Mouse (Mus musculus) heart, embryonic 11.5 days (tissue): ENCODE results near the gene Tmem136. TPM values are rescaled to one million over a fixed set of nuclear protein-coding genes. Genes with fewer than 3 reads are reported as not detected.

Source experiments
- ATAC-seq: fragments of 200-750 bp; cut with Nextera tagmentation; replicated peaks from 2 replicates; pipeline ENCODE4 v1.8.0; 2017; ENCODE audit warnings: moderate library complexity; ENCODE audit not compliant: insufficient number of reproducible peaks, low FRiP score, low TSS enrichment
- H3K27ac ChIP-seq: fragments of 300-500 bp; sonication (generic); 2 replicates; pipeline ENCODE4 v1.5.1; 2014; ENCODE audit warnings: mild to moderate bottlenecking, low read depth, low read length
- H3K27me3 ChIP-seq: fragments of 300-500 bp; sonication (generic); 2 replicates; pipeline ENCODE4 v1.6.1; 2014; ENCODE audit warnings: mild to moderate bottlenecking, low read length, mixed read lengths; ENCODE audit not compliant: control insufficient read depth, insufficient read depth
- H3K36me3 ChIP-seq: fragments of 300-500 bp; sonication (generic); 2 replicates; pipeline ENCODE4 v1.6.1; 2014; ENCODE audit warnings: mild to moderate bottlenecking, low read length, moderate library complexity, mixed read lengths; ENCODE audit not compliant: control insufficient read depth, insufficient read depth
- H3K4me1 ChIP-seq: fragments of 300-500 bp; sonication (generic); 2 replicates; pipeline ENCODE4 v1.6.1; 2014; ENCODE audit warnings: low read length; ENCODE audit not compliant: control insufficient read depth, insufficient read depth
- H3K4me2 ChIP-seq: fragments of 300-500 bp; sonication (generic); 2 replicates; pipeline ENCODE4 v1.6.1; 2014; ENCODE audit warnings: mild to moderate bottlenecking, moderate library complexity
- H3K4me3 ChIP-seq: fragments of 300-500 bp; sonication (generic); 2 replicates; pipeline ENCODE4 v1.5.1; 2014; ENCODE audit warnings: low read depth, low read length
- H3K9ac ChIP-seq: fragments of 300-500 bp; sonication (generic); 2 replicates; pipeline ENCODE4 v1.6.1; 2014; ENCODE audit warnings: mild to moderate bottlenecking, low read depth, low read length, moderate library complexity
- H3K9me3 ChIP-seq: fragments of 300-500 bp; sonication (generic); replicated peaks from 2 replicates; pipeline ENCODE4 v1.6.1; 2016; ENCODE audit warnings: low read length; ENCODE audit not compliant: control insufficient read depth
- WGBS: fragments of 180-500 bp; shearing (Covaris S2); extraction: QIAGEN DNeasy Blood & Tissue Kit; methylation state at CpG from one replicate; pipeline ENCODE4 v1.1.7; 2014; ENCODE audit not compliant: insufficient replicate concordance; 5-methylcytosine and 5-hydroxymethylcytosine counted together
- polyA plus RNA-seq: library from polyadenylated mRNA; unstranded; fragments of >200 nt; fragmentation: Nextera tagmentation; extraction: Ambion mirVana; gene quantifications from 2 replicates; pipeline ENCODE4 v1.2.1, GENCODE M21; 2014

The Tmem136 gene
- polyA plus RNA-seq: 14.1 and 20.0 TPM in 2 replicates

- Histone ChIP-seq H3K9me3 (no peaks in the 10 kb centered on the region), H3K4me2 (peak within 1 kb of the TSS; percentile 66), H3K4me1 (0 out of 2 replicates have a peak, but pooled peaks cover 8% of the 10 kb centered on the region), H3K27me3 (no peaks in the 10 kb centered on the region), H3K27ac (peak within 1 kb of the TSS; percentile 73), H3K4me3 (peak within 1 kb of the TSS; percentile 91), H3K9ac (peak within 1 kb of the TSS; percentile 83), H3K36me3 (peaks cover 3% of the 10 kb centered on the region; the same call in 1 of the 2 replicates)
- ATAC-seq: peak; percentile 85
- WGBS: 4% methylated on average over 54 of the region's 55 CpGs
These were observed at the start of gene Tmem136 for GRCm38 (mm10) chr9:43116134-43116996. Tmem136 (minus strand) TSS chr9:43116570.

GRCm38 (mm10) chr9:43155960-43156359 lies 39.6 kb upstream of the Tmem136 start:
- Histone ChIP-seq H3K27me3 (peaks cover 6% of the 10 kb centered on the region), H3K9ac (no peak overlapping the region), H3K4me3 (no peak overlapping the region), H3K27ac (no peak overlapping the region), H3K36me3 (no peaks in the 10 kb centered on the region), H3K4me2 (no peak overlapping the region), H3K4me1 (no peaks in the 10 kb centered on the region), H3K9me3 (no peaks in the 10 kb centered on the region)
- WGBS: 61% methylated on average over 6 of the region's 6 CpGs
- ATAC-seq: no peak

DNA sequence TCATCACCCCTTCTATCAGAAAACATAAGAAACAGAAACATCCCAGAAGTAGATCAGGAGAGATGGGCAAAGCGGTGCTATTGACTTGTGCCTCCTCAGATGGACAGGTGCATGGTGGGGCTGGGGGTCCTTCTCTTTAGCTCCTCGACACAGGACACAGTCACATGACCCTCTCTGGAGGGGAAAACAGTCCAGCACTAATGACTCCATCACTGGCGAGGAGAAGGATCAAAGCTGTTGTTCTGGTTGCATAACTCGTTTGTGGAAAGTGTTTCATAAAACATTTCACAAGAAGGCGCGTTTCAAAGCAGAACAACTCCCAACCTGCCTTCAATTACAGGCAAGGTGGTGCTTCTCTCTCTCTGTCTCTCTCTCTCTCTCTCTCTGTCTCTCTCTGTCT lies 35.4 kb upstream of the Tmem136 start:
- WGBS: 78% methylated on average over 6 of the region's 6 CpGs

GRCm38 (mm10) chr9:43150957-43151356 lies 34.6 kb upstream of the Tmem136 start:
- H3K4me2 ChIP-seq: no peak overlapping the region
- H3K9me3 ChIP-seq: no peaks in the 10 kb centered on the region
- H3K36me3 ChIP-seq: no peaks in the 10 kb centered on the region
- WGBS: 57% methylated on average over 9 of the region's 9 CpGs
- H3K27ac ChIP-seq: no peak overlapping the region
- no peak overlapping the region for H3K4me3 ChIP-seq
- peaks cover 9% of the 10 kb centered on the region for H3K4me1 ChIP-seq
- H3K27me3 ChIP-seq: peaks cover 13% of the 10 kb centered on the region
- no peak overlapping the region for H3K9ac ChIP-seq
- no peak for ATAC-seq

More for the DNA sequence above, 35.4 kb upstream of the Tmem136 start:
- no peaks in the 10 kb centered on the region for H3K9me3 ChIP-seq
- H3K4me3 ChIP-seq: no peak overlapping the region
- H3K36me3 ChIP-seq: no peaks in the 10 kb centered on the region
- H3K4me1 ChIP-seq: peaks cover 9% of the 10 kb centered on the region
- H3K4me2 ChIP-seq: no peak overlapping the region
- no peak overlapping the region for H3K27ac ChIP-seq
- H3K27me3 ChIP-seq: peaks cover 13% of the 10 kb centered on the region
- no peak for ATAC-seq
- no peak overlapping the region for H3K9ac ChIP-seq

DNA sequence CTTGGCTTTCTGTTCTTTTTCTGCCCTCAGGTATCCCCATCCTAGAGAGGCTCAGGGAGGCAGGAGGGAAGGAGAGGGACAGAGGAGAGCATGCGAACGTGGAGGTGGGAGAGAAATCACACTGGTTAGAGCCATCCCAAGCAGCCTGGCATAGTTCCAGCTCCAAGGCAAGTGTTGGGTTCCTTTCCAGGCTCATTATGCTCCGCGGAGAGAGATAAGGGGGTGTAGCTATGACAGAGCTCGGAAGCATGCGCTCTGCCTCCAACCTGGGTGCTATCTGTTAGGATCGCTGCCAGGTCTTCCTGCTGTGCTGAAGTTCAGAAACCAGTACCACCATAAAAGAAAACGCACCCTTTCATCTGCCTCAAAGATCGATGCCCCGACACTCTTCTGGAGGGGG lies 33.7 kb upstream of the Tmem136 start:
- peaks cover 9% of the 10 kb centered on the region for H3K4me1 ChIP-seq
- no peak overlapping the region for H3K9ac ChIP-seq
- peaks cover 10% of the 10 kb centered on the region for H3K27me3 ChIP-seq
- H3K36me3 ChIP-seq: no peaks in the 10 kb centered on the region
- ATAC-seq: no peak
- WGBS: 27% methylated on average over 10 of the region's 10 CpGs
- no peak overlapping the region for H3K27ac ChIP-seq
- no peak overlapping the region for H3K4me3 ChIP-seq
- H3K4me2 ChIP-seq: peak overlapping the region; percentile 47
- no peaks in the 10 kb centered on the region for H3K9me3 ChIP-seq

DNA sequence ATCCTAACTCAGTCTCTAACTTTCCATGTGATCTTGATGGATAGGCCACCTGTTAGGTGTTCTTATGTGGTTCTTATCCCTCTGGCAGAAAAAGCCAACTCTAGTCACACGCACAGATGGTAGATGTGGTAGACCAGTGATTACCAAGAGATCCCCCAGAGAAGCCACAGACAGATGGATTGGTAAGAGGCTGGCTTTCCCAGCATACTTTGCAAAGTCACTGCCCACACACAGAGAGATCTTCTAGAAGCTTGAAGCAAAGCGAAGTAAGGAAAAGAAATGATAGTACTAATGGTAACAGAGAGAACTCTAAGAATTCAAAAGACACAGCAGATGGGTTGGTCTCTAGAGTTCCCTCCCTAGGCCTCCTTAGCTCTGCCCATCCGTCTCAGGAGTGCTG lies 33.1 kb upstream of the Tmem136 start:
- ATAC-seq: no peak
- Histone ChIP-seq H3K4me2 (no peak overlapping the region), H3K27ac (no peak overlapping the region), H3K4me1 (peaks cover 13% of the 10 kb centered on the region), H3K27me3 (peaks cover 10% of the 10 kb centered on the region), H3K9ac (no peak overlapping the region), H3K9me3 (no peaks in the 10 kb centered on the region), H3K36me3 (no peaks in the 10 kb centered on the region), H3K4me3 (no peak overlapping the region)
- 68% methylated on average over 3 of the region's 3 CpGs for WGBS

DNA sequence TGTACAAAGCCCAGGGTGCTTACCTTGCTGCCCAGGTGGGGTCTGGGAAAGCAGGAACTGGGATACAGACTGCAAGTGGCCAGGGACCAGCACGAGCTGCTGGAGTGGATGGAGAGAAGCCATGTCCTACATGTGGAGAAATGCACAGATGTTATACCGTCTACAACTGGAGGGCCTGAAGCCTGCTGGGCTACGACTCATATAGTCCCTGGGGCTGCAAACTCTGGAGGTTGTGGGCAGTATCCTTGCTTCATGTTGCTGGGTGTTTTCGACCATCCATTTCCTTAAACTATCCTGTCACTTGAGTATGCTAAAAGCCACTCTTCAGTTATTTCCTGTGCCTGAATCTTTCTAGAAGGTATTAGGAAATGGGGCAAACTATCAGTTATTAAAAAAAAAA lies 28.8 kb upstream of the Tmem136 start:
- no peak overlapping the region for H3K27ac ChIP-seq
- peaks cover 9% of the 10 kb centered on the region for H3K4me1 ChIP-seq
- no peak overlapping the region for H3K4me2 ChIP-seq
- no peak overlapping the region for H3K9ac ChIP-seq
- H3K4me3 ChIP-seq: no peak overlapping the region
- peaks cover 6% of the 10 kb centered on the region for H3K27me3 ChIP-seq
- ATAC-seq: no peak
- no peaks in the 10 kb centered on the region for H3K9me3 ChIP-seq
- WGBS: 76% methylated on average over 4 of the region's 4 CpGs
- H3K36me3 ChIP-seq: no peaks in the 10 kb centered on the region

GRCm38 (mm10) chr9:43144206-43144810 lies 27.9 kb upstream of the Tmem136 start:
- Histone ChIP-seq H3K4me2 (no peak overlapping the region), H3K4me1 (peaks cover 3% of the 10 kb centered on the region; the same call in 1 of the 2 replicates), H3K9ac (no peak overlapping the region), H3K27ac (no peak overlapping the region), H3K9me3 (no peaks in the 10 kb centered on the region), H3K4me3 (no peak overlapping the region), H3K27me3 (peaks cover 4% of the 10 kb centered on the region), H3K36me3 (no peaks in the 10 kb centered on the region)
- no peak for ATAC-seq
- WGBS: 60% methylated on average over 12 of the region's 12 CpGs
